Mouse (Mus musculus) bone marrow, adult 2 months (tissue): Measurements from ENCODE around the gene Egln2.

ENCODE experiments used
- CTCF ChIP-seq: fragments of 200-500 bp; IDR thresholded peaks from 2 replicates; pipeline ENCODE4 v1.5.1; 2011; ENCODE audit warnings: low read length, control low read depth; ENCODE audit not compliant: control insufficient read depth, insufficient read depth
- POLR2A ChIP-seq: fragments of 200-500 bp; IDR thresholded peaks from 2 replicates; pipeline ENCODE4 v1.6.1; 2011; ENCODE audit warnings: low read depth, mild to moderate bottlenecking, control low read depth, low read length, borderline replicate concordance; ENCODE audit not compliant: control insufficient read depth

- TF ChIP-seq CTCF (no peak), POLR2A (no peak)
Observed at GRCm38 (mm10) chr7:27180837-27181695, 14.5 kb upstream of the Egln2 start, which contains the start of the genes Gm21983 and Mia.
